Mouse (Mus musculus): ENCODE measurements around the gene Arrdc3.

- TF ChIP-seq CTCF (IDR thresholded peaks at IDR 0.05; ENCODE audit: borderline replicate concordance, extremely low read depth, insufficient read depth, insufficient read length) (no peak), POLR2A (IDR thresholded peaks at IDR 0.05; ENCODE audit: borderline replicate concordance, extremely low read depth, insufficient read depth, insufficient read length, poor library complexity, severe bottlenecking) (no peak)
Observed at GRCm38 (mm10) chr13:80944532-80944931, 61.3 kb downstream of the Arrdc3 start.
